Mouse (Mus musculus) T-helper 2 cell (primary cell): Measurements from ENCODE around the gene Efhc1.

Experiments
- in situ Hi-C: fragments of 300-600 bp; cut with MboI, MseI; formaldehyde crosslinking; loops from one replicate; pipeline ENCODE4 v1.15.1; 2025; ENCODE audit warnings: high pct_unique_total_duplicates

Gene Efhc1

GRCm38 (mm10) chr1:20943016-20943415, 8.4 kb upstream of the Efhc1 start:
- in situ Hi-C loops = no loop called here

- in situ Hi-C loops = loop anchor here (10.0 kb wide), 1 partner anchor 263 kb away; the partner anchor contains the start of gene Tmem14a
Observed at GRCm38 (mm10) chr1:20951799-20952198, 373 bp downstream of the Efhc1 start.

- in situ Hi-C loops = loop anchor here (10.0 kb wide), 1 partner anchor 260 kb away; the partner anchor contains the start of gene Tmem14a
Observed at GRCm38 (mm10) chr1:20954876-20955275, 3.5 kb downstream of the Efhc1 start.

- in situ Hi-C loops = no loop called here
Observed at GRCm38 (mm10) chr1:20969642-20970041, 18.2 kb downstream of the Efhc1 start.

- in situ Hi-C loops = no loop called here
Observed at GRCm38 (mm10) chr1:20973389-20973788, 22.0 kb downstream of the Efhc1 start.

- in situ Hi-C loops = no loop called here
Observed at GRCm38 (mm10) chr1:20974341-20975135, 23.1 kb downstream of the Efhc1 start.

- in situ Hi-C loops = no loop called here
Observed at GRCm38 (mm10) chr1:20980553-20980952, 29.1 kb downstream of the Efhc1 start.

- in situ Hi-C loops = no loop called here
Observed at GRCm38 (mm10) chr1:20981764-20982163, 30.3 kb downstream of the Efhc1 start.

GRCm38 (mm10) chr1:20984103-20984502, 32.7 kb downstream of the Efhc1 start:
- in situ Hi-C loops = no loop called here

- in situ Hi-C loops = no loop called here
Observed at GRCm38 (mm10) chr1:20984582-20984981, 33.2 kb downstream of the Efhc1 start.

- in situ Hi-C loops = no loop called here
Observed at GRCm38 (mm10) chr1:20986378-20987056, 35.1 kb downstream of the Efhc1 start.

- in situ Hi-C loops = no loop called here
Observed at GRCm38 (mm10) chr1:20989461-20990083, 38.1 kb downstream of the Efhc1 start.

GRCm38 (mm10) chr1:20993690-20994089, 42.3 kb downstream of the Efhc1 start:
- in situ Hi-C loops = no loop called here

- in situ Hi-C loops = no loop called here
Observed at GRCm38 (mm10) chr1:20994338-20994737, 42.9 kb downstream of the Efhc1 start.

GRCm38 (mm10) chr1:20995331-20995986, 44.0 kb downstream of the Efhc1 start:
- in situ Hi-C loops = no loop called here

- in situ Hi-C loops = no loop called here
Observed at GRCm38 (mm10) chr1:20996603-20997327, 45.3 kb downstream of the Efhc1 start.

GRCm38 (mm10) chr1:20997328-20997689, 45.9 kb downstream of the Efhc1 start:
- in situ Hi-C loops = no loop called here

- in situ Hi-C loops = no loop called here
Observed at GRCm38 (mm10) chr1:20997881-20998389, 46.5 kb downstream of the Efhc1 start.

GRCm38 (mm10) chr1:21002246-21003142, 51.1 kb downstream of the Efhc1 start:
- in situ Hi-C loops = loop anchor here (5.0 kb wide), 1 partner anchor 35 kb away; no protein-coding TSS in a partner anchor

- in situ Hi-C loops = loop anchor here (5.0 kb wide), 1 partner anchor 33 kb away; no protein-coding TSS in a partner anchor
Observed at GRCm38 (mm10) chr1:21004596-21004995, 53.2 kb downstream of the Efhc1 start.
